Mouse (Mus musculus) kidney, adult 2 months (tissue): ENCODE measurements around the gene Mia2.

Source experiments
- CTCF ChIP-seq: fragments of 200-500 bp; conservative IDR thresholded peaks from 2 replicates; pipeline ENCODE4 v1.5.1; 2011; ENCODE audit warnings: low read depth, mild to moderate bottlenecking, control low read depth, low read length, moderate library complexity, mixed read lengths; ENCODE audit not compliant: insufficient read depth, insufficient read length
- POLR2A ChIP-seq: fragments of 200-500 bp; IDR thresholded peaks from one replicate; pipeline ENCODE4 v1.6.1; 2011; ENCODE audit warnings: low read depth, low read length, control low read depth

DNA sequence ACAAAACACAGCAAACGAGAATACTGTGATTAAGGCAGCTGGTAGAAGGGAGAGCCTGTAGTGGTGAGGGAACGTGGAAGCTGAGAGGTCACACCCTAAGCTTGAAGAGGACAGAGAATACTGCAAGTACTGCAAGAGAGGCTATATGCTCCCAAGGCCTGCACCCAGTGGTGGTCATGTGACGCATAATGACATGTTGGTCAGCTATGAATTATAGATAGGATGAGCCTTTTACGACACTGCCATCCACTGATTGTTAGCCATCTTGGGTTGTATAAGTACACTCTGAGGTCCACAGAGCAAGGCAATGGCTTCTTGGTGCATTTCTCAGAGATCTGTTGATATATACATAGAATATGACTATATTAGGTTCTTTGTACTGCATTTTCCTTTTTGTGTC lies 71.0 kb downstream of the Mia2 start:
- TF ChIP-seq CTCF (no peak), POLR2A (no peak)
